Mouse (Mus musculus): ENCODE data around the gene Ifit2.
"Not testable (repeated sequence)": the region's sequence is repeated elsewhere in the genome, so short reads cannot be mapped to it uniquely, and the experiment has no call there.

Gene Ifit2

DNA sequence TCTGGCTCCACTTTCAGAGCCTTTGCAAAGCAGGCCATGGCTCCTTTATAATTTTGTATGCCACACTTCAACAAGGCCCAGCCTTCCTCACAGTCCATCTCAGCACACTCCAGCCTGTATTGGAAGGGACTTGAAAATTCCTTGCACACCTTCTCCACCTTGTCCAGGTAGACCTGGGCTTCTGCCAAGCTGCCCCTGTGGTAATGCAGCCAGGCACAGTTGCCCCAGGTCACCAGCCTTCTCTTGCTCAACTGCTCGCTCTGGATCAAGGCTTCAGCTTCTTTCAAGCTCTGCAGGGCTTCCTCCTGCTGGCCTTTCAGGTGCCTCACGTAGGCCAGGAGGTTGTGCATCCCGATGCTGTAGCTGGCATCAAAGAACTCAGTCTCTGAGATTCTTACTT lies 44.0 kb downstream of the Ifit2 start:
- DNase-seq (ENCODE audit: low spot score in 2 of 2), result not testable (repeated sequence)

DNA sequence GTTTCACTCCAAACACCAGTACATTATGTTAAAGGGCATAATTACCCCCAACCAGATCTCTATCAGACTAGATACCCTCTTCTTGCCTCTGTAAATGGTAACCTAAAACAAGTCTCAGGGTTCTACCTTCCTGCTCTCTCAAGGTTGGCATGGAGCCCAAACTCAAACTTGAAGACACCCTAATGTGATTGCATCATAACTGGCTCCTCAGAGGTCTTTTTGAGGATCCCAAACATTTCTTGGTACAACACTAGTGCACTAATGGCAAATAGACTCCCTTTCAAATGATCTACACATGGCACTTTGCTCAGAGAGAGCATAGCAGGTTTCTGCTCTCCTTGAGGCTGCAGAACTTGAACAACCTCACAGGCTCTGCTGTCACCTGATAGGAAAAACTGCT lies 46.3 kb downstream of the Ifit2 start:
- DNase-seq (ENCODE audit: low spot score in 2 of 2), result no peak

DNA sequence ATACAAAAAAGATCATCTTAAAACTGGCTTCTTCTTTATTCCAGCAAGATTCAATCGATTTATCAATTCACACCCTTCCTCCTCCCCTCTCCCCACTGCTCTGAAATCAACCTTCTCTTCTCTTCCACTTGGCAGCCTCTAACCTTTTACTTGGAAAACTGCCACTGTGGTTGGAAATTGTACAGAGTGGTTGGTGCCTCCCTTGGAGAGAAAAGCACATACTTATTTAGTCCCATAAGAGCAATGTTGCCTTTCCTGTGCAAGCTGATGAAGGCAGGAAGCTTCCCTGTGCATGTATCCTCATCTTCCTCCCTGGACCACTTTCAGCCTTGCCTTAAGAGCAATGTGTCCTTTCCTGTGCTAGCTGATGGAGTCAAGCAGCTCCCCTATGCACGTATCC lies 47.8 kb downstream of the Ifit2 start:
- no peak for DNase-seq (ENCODE audit: low spot score in 2 of 2)

DNA sequence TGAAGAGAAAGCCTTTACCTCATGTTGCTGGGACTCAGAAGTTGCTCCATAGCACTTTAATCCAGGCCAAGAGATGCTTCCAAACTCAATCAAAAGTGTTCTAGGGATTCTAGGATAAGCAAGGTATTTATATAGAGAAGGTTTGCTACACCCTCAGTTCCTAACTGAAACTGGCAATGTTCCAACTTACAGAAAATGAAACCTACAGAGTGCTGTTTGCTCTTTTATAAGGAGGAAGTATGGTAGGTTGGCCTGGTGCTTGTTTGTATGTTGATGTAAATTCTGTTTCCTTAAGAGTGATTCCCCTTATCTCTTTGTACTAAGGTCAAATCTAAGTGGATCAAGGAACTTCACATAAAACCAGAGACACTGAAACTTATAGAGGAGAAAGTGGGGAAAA lies 48.8 kb downstream of the Ifit2 start:
- not testable (repeated sequence) for DNase-seq (ENCODE audit: low spot score in 2 of 2)

DNA sequence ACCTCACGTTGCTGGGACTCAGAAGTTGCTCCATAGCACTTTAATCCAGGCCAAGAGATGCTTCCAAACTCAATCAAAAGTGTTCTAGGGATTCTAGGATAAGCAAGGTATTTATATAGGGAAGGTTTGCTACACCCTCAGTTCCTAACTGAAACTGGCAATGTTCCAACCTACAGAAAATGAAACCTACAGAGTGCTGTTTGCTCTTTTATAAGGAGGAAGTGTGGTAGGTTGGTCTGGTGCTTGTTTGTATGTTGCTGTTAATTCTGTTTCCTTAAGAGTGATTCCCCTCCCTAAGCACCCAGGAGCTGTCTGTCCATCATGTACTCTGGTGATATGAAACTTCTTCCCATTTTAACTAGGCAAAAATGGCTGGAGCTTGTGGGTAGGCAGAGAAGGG lies 51.4 kb downstream of the Ifit2 start, which contains the start of gene Ifit1bl1:
Gene Ifit1bl1 (minus strand): TSS at position 69 of the 400 bp plus-strand sequence.
- DNase-seq (ENCODE audit: low spot score in 2 of 2), result not testable (repeated sequence)

DNA sequence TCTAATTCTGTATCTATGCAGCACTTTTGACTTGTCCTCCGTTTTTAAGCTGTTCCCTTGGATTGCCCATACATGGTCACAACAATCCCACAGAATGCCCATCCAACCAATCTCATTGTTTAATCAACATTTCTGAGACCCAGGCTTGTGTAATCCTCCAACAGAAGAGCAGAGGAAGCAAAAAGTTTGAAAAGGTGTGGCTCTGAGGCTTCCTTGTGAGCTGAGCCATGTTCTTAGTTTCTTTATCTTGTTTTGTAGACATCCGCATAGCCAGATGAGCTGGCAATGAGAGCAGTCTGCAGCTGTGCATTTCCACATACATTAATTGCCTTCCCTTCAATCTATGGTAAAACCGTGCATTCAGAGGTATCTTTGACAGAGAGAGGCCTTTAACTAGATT lies 55.0 kb downstream of the Ifit2 start:
- no peak for DNase-seq (ENCODE audit: low spot score in 2 of 2)

DNA sequence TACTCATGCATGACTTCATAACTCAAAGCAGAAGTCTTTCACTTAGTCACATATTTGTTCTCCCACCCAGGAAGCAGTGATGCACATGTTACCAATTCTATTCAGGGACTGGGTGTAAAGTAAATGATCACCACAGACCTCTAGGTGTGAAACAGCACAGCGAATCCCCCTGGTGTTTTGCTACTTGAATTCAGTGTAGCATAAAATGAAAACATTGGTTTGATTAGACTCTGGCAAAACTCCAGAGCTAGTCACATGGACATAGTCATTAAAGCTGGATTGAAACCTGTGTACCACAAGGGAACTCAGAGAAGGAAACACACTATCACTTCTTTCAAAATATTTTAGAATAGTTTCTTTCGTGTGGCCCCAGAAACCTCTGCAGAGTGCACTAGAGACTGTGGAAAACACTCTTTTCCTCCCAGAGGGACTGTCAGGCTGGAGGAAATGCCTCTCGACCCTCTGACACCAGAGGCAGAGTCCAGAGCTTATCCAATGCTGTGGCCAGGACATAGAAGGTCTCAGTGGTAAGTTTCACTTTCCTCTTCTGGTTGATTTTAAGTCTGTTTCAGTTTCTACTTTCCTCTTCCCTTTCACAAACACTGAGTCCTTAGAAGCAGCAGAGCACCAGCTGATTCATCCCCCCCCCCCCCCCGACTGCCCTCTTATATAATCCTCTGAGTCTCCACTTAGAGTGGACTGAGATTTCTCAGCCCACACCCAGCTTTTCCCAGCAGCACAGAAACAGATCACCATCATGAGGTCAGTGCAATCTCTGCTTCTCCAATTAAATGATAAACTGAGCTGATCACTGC lies 57.0 kb downstream of the Ifit2 start, which contains the start of gene Ifit3b:
Gene Ifit3b (plus strand): TSS at position 734 of the 815 bp plus-strand sequence.
- not testable (repeated sequence) for DNase-seq (ENCODE audit: low spot score in 2 of 2)

DNA sequence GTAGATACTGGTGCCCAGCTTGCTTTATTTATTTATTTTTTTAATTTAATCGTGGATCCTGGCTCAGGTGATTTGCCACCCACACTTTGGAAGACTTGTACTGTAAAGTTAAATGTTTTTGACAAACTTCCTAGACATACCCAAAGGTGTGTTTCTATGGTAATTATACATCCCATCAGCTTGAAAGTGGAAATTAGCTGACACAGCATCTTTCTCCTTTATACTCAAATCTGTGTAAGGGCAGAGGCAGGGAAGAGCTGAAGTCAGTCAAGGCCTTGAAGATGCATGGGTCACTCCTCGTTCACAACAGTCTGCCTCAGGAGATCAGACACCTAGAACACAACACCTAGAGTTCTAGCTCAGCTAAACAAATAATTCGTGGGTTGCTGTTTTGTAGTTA lies 59.6 kb downstream of the Ifit2 start:
- not testable (repeated sequence) for DNase-seq (ENCODE audit: low spot score in 2 of 2)

DNA sequence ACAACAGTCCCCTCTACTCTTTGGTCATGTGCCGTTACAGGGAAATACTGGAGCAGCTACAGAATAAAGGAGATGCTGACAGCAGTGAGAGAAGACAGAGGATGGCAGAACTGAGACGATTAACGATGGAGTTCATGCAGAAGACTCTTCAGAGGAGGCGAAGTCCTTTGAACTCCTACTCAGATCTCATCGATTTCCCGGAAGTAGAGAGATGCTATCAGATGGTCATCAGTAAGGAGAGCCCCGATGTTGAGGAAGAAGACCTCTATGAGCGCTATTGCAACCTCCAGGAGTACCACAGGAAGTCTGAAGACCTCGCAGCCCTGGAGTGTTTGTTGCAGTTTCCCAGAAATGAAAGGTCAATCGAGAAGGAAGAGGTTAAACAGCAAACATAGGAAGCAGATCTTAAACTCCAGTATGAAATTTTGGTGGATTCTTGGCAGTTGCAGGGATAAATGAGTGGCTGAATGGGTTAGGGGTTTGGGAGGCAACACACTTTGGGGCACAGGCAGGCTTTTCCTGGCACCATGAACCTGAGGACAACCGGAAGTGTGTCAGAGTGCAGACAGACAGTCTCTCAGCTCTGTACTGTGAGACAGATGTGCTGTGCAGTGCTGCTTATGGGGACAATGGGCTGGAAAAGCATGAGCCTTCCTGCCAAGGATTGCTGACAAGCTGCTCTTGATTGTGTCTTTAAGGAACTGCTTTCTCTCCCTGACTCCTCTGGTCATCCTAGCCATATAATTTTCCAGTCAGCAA lies 61.9 kb downstream of the Ifit2 start:
- DNase-seq (ENCODE audit: low spot score in 2 of 2), result not testable (repeated sequence)

DNA sequence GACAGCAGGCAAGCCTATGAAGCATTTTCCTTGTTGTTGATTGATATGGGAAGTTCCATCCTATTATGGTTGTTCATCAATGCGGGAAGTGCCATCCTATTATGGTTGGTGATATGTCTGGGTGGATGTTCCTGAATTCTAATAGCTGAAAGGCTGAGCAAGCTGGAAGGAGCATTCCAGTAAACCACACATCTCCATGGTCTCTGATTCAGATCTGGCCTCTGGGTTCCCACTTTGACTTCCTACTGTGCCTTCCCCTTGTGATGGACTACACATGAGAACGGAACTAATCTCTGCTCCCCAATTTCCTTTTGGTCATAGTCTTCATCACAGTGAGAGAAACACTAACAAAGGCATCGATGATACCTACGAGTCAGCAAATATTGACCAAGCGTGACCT lies 70.4 kb downstream of the Ifit2 start:
- no peak for DNase-seq (ENCODE audit: low spot score in 2 of 2)

DNA sequence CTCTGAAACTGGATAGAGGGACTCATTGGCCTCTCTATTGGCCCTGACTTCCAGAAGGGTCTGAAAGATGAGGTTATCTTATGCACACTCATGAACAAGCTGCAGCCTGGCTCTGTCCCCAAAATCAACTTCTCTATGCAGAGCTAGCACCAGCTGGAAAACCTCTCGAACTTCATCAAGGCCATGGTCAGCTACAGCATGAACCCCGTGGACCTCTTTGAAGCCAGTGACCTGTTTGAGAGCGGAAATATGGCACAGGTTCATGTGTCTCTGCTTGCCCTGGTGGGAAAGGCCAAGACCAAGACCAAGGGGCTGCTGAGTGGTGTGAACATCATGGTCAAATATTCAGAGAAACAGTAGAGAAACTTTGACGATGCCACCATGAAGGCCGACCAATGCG lies 73.3 kb downstream of the Ifit2 start:
- DNase-seq (ENCODE audit: low spot score in 2 of 2), result no peak

DNA sequence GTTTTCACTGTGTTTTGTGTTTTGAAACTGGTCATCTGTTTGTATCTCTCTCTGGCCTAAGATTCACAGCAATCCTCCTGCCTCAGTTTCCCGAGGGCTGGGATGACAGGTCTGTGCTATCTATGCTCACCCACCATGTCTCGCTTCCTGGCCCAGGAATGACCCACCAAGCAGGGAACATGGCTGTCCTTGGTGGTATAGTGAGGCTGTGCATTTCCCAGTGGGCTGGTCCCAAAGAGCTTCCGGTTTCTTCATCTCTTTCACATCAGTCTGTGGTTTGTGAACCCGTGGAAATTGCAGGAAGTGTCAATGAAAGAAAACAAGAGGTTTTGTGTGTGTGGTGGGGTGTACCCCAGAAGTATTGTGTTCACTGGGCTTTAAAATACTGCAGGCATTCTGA lies 74.2 kb downstream of the Ifit2 start:
- no peak for DNase-seq (ENCODE audit: low spot score in 2 of 2)

Data from spleen, postnatal 14 days (tissue).